Mouse (Mus musculus) right cerebral cortex, postnatal 4 days (tissue): ENCODE results near the gene Kif7.

Experiments used
- DNase-seq: peaks from one replicate; pipeline ENCODE4 v3.0.0-alpha.2; 2022

Gene Kif7

DNA sequence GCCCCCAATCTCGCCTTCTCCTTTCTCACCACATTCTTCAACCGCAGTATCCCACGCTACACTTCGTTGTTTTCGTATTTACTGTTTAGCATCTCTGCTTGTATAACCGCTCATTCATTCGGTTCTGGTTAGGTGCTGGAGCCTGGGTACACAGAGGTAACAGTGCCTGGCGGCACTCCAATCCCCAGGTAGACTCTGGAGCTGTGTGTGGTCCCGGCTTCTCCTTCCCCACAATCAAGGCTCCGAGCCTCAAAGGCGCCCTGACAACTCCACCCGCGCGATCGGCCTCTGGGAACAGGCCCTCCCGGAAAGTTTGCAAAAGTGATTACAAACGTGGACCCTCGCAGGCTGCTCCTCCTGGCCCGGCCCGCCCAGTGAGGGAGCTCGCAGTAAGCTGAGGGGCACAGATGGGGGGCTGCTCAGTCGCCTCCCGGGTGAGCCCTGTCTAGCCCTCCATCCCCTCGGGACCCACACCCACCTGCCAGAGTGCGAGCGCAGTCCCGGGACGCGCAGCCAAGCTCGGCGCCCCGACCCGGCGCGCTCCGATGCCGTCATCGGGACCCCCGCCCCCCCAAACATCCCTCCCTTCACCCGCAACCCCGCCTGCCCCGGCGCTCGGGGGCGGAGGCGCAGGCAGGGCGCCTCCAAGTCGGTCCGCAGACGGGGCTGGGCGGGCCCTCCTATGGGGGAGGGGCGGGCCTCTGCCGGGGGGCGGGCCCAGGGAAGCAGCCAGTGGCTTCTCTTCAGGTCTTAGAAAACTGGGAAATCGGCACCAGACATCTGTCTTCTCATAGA is at the start of gene Kif7:
TSS of gene Kif7 (minus strand) at position 534 of the 795 bp plus-strand sequence.
- DNase-seq, result peak; percentile 76

DNA sequence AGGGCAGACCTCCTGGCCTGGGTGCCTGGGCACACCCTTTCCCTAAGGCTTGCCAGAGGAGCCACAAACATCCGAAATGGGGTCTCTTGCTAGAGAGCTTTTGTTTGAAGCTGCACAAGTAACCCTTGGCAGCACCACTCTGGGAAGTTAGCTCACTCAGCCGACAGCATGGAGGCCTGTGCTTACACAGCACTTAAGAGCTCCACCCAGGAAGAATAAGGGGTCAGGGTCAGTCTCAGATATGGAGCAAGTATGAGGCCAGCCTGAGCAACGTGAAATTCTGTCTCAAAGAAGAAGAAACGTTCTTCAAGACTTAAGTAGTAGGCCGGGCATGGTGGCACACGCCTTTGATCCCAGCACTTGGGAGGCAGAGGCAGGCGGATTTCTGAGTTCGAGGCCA is 46.6 kb upstream of the Kif7 start:
- DNase-seq, result no peak

DNA sequence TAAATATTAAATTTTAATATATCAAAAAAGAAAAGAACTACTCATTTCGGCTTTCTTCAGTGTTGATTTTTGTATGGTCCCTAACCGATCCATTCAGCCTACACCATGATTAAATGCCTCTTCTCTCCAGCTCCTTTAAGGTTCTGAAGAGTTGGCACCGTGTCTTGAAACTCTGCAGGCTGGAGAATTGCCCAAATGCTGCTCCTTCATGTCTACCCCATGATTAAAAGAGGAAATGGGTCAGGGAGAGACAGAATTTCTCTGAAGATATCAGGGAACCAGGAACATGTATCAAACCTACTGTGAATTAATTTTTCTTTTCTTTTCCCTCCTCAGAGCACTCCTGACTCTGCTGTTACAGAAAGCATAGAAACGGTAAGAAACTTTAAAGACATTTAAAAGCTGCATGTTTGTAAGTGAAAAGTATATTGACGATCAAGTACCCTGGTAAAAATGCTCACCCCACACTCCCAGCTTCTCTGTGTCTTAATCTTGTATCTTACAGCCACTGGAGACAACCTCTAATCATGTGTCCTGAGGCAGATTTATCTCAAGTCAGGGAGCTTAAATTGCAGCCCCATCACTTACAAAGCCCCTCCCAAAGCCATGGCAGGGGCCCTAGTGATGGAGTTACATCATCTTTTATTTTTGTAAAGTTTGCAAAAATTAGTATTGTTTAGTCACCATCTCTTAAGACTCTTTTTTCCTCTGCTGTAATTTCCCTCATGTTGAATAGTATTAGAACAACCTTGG is 45.8 kb upstream of the Kif7 start:
- no peak for DNase-seq

DNA sequence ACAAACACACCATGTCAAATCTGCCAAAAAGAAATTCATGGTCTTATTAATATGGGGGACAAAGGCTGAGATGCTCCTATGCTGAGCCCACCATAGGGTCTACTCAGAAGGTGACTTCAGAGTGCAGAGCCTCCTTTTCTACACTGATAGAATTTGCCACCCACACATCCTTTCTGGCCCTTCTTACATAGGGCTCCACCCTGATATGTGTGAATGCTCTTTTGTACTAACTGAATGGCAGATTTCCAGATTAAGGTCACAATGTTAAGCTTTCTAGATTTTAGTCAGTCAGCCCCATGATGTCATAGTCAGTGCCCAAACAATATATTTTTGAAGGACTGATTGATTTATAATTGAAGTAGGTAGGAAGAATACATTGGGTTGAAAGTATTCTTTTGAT is 44.2 kb upstream of the Kif7 start:
- DNase-seq, result no peak

DNA sequence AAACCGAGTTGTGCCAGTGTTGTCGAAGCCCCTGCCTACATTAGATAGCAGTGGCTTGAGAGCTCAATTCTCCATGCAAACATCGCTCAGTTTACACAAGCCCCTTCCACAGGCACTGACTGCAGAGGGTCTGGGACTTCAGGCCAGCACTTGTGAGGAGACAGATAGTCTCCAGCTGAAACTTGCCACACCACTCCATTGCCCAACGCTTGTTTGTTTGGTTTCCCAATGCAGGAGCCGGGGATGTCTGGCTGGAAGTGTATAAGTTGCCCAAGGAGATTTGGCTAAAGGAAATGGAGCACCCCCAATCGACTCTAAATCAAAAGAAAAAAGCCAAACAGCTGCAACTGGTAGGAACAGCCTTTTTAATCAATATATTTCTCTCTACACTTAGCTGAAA is 42.7 kb upstream of the Kif7 start:
- DNase-seq, result no peak

DNA sequence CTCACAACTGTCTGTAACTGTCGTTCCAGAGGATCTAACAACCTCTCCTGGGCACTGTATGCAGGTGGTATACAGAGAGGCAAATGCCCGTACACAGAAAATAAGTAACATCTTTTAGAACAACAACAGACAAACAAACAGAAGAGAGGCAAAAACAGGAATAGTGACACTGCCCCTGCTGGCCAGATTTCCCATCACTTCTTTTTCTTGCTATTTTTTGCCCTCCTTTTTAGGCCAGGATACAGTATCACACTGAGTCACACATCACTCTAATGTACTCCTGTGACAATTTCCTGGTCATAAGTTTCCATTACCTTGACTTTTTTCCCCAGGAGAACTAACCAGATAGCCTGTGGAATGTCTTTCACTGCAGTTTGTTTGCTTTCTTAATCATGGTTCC is 40.8 kb upstream of the Kif7 start:
- no peak for DNase-seq

DNA sequence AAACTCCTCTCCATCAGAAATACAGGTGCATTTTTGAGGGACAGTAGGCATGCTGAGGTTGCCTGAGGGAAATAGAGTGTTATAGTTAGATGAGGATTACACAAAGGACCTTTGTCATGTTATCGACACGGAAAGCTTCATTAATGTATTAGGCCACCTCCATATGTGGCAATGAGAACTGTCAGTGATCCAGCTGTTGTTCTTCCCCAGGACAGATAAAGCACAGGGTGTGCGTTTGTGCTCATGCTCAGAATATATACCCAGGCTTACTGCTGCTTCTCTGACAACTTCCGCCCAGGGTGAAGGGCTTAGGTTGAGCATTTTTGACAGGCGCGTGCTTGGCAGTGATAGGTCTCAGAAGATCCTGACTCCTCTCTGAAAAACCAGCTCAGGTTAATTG is 34.0 kb upstream of the Kif7 start:
- no peak for DNase-seq

DNA sequence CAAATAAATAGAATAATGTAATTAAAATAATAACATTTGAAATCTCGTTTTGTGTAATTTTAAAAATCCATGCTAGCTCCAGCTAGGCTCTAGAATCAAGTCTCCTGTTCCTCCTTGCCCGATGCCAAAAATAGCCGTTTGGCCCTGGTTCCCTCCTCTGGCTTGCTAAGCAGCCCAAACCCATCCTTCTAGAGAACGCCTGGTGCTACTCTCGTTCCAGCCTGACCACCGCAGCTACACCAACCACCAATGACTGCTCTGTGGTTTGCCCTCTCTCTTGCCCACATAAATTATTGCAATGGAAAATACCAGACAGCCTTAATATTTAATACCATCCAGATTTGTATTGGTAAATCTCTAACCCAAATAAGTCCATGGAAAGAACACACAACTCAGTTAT is 32.1 kb upstream of the Kif7 start:
- no peak for DNase-seq

DNA sequence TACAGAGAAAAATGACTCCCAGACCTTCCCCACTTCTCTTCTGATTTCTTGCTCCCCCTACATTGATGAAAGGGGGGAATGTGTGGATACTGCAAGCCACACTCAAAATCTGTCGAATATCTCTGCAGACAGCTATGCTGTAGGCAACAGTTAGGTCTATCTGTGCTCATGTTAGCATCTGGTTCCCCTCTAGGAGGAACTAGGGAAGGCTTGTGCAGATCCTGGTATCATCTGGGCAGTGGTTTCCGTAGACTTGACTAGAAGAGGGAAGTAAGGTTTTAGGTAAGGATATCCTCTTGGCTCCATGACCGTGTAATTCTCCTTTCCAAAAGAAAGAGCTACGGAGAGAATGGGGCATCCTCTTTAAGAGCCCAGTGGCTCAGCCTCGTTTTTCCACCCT is 29.1 kb upstream of the Kif7 start:
- no peak for DNase-seq

DNA sequence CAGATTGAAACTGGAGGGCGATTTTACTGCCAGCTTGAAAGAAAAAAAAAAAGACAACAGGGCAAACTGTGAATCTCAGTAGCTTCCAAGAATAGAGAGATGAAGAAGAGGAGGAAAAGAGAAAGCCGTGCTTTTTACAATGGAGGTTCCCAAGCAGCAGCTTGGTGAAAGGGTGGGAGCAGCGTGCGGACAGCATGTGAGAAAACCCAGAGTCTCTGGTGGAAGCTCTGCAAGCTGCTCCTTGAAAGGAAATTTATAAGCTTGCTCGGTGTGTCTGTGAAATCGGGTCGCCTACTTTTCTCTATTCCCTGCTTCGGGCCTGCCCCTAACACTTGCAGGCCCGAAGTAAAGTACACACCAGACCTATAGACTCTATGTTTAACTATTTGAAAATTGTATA is 28.5 kb upstream of the Kif7 start:
- no peak for DNase-seq

DNA sequence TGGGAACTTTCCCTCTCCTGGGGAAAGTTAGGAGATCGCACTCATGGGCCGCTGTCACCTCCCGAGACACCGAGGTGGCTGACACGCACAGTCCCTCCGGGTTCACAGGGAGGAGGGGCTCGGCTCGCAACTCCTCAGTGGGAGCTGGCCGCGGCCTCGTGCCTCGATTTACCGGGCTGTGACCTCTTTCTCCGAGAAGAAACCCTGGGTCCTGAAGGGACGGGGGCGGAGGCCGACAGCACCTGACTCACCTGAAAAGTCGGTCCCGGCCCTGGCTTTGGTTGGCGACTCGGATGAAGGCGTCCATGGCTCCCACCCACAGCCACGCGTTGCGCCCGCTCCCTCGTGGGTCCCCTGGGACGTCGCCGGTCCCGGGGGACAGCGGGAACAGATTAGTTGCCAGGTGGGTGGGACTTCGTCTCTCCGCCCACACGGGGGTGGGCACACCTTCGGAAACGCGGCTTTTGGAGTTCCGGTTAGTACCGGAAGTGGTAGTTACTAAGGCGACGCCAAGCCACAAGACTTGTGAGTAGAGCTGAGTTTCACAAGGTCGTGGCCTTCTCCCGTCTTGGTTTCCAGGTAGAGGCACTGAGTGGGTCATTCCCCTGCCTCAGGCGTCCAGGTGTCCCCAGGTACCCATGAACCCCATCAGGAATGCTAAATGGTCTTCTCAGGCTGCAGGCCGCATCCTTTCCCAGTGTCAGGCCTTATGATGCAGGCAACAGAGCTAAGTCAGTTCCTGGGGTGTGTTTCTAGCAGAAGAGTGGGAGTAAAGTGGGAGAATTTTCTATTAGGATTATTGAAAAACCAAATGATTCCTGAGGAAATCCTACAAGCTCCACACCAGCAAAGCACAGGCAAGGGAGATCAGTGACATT is 27.4 kb upstream of the Kif7 start, which contains the start of the genes Pex11a and Wdr93:
TSS of gene Pex11a (minus strand) at position 473 of the 878 bp plus-strand sequence.
TSS of gene Wdr93 (plus strand) at position 505 of the 878 bp plus-strand sequence.
- peak; percentile 72 for DNase-seq

DNA sequence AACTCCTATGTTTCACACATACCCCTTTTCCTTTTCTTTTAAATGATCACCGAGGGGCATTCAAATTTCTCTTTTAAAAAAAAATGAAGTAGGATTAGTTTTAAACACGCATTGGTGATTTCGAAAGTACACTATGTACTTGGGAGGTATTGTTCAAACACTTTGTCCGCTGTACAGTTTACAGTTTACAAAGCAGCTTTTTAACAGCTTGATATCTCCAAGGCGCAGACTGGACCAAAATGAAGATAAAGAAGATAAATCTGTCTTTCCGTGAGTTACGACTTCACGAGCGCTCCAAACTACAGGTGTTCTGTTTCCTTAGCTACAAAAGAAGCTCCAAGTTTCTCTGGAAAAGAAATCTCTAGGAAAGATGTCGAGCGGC is 26.7 kb upstream of the Kif7 start:
- DNase-seq, result no peak

DNA sequence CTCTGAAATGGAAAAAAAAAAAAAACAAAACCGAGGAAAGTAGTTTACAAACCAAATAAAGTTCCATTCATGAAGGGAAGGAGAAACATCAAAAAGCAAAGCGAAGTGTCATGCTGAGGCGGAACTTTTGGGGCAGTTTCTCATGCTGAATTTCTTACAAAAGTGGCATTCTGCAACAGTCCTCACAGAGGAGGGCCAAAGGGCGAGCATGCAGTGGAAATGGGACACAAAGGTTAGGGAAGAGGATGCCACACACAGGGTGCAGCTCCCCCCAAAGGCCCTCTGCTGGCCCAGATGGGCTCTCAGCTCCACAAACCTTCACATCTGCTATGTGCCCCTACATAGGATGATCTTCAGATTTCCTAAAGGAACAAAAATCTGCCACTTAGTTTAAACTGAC is 24.8 kb upstream of the Kif7 start:
- DNase-seq, result no peak

DNA sequence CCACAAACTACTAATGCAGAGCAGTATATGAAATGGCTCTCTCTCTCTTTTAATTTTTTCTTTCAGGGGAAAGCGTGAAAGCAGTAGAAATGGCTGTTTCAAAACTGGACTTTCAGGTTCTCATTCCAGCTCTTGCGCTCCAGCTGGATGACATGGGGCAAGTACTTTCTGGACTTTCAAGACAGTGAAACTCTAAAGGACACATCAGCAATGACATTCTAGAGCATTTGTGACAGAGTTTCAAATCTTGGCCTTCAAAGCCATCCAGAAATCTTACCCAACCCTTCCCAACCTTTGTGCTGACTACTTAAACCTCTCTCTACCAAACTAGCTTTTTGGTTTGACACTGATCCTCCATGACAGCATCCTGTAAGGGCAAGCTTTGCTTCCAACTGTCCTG is 23.4 kb upstream of the Kif7 start:
- DNase-seq, result no peak

DNA sequence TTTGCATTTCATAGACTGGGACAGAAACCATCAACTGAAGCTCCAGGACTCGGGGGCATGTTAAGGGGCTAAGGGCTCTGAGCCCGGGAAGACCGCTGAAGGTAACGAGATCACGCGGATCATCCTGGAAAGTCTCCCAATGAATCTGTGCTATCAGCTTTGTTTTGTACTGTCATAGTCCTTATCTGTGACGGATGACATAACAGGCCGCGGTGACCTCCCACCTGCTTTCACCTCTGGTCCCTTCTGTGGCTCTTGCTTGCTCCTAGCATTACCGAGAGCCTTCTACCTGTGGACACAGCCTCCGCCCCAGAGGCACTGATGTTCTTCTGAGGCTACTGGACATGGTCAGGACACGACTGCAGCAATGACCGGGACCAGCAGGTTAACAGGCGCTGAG is 21.0 kb upstream of the Kif7 start:
- DNase-seq, result no peak

DNA sequence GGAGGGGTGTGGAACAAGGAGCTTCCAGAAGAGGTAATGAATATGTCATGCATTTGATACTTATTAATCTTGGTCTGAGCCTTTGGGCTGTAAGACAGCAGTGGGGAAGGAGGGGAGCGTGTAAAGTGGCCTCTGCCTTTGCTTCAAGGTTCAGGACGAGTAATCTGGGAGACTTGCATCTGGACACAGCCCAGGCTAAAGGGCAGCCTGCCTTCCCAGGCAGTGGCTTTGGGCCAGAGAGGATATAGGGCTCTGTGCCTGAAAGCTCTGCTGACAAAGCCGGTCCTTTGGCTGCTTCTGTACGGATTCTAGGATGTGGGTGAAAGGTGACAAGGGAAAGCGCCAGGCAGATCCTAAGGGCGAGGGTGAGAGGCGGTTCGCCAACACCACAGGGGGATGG is 19.0 kb upstream of the Kif7 start:
- no peak for DNase-seq

DNA sequence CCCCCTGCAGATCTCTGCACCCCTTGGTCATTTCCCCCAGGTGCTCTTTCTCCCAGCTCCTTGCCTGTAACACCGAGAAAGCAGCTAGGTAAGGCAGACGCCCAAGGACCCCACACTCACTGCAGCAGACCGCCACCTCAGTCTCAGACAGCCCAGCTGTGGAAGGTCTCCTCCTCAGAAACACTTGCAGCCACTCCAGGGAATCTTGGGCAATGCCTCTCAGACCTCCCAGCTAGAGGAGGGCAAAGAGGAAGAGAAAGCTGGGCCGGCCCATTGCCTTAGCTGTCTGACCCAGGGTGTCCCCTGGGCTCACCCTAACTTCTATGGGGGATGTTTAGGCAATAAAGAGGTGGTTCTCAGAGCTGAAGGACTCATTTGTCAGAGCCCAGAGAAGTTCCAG is 17.1 kb upstream of the Kif7 start, which contains the start of gene Plin1:
TSS of gene Plin1 (minus strand) at position 282 of the 400 bp plus-strand sequence.
- no peak for DNase-seq

DNA sequence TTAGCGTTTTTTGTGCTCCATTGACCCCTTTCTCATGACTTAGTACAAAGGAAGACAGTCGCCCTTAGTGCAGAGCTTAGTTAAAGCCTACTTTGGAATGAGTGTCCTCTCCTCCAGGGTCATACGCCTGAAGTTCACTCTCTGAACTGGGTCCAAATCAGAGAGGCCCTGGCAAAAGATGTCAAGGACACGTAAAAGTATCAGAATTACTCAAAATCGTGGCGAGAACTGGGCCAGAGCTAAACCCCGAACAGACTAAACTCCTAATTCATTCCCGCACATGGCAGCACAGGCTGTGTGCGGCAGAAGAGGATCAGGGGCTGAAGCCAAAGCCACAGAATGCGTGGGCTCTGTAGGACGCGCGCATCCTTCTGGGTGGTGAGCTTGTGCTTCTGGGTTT is 15.9 kb upstream of the Kif7 start:
- no peak for DNase-seq

DNA sequence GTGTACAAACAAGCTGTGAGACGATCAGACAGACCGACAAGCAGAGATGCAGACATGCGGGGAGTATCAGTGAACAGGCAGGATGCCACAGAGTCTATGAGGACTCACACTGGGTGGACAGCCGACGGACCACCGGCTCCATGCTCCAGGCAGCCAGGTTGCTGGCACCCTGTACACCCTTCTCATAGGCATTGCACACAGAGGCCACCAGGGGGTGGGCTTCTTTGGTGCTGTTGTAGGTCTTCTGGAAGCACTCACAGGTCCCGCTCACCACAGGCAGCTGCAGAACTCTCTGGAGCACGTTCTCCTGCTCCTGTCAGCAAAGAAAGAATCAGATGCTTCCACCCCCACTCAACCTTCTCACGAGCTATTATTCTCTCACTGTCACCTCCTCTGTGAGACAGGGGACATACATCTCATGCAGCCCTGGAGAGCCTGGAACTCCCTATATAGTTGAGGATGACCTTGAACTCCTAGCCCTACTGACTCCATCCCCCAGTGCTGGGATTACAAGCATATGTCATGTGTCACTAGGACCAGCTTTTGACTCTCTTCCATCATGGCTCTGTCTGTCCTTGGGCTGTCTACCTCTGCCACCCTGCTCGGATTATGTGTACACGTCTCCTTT is 14.3 kb upstream of the Kif7 start:
- no peak for DNase-seq

DNA sequence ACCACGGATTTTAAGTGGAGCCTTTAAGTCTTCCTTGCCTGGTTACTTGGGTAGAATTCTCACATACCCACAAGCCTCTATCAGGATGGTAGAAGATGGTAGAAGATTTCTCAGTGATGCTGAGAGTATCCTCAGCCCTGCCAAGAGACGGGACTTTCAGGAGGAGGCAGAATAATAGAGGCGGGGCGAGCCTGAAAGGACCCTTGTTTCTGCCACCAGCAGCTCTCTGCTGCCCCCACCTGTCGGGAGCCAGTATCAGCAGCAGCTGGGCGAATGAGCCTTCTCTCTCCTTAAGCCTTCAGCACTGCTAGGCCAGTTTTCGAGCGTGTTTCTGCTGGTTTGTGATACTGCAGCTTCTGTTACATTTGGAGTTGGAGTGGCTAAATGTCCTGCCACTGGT is 13.6 kb upstream of the Kif7 start:
- DNase-seq, result peak; percentile 66

DNA sequence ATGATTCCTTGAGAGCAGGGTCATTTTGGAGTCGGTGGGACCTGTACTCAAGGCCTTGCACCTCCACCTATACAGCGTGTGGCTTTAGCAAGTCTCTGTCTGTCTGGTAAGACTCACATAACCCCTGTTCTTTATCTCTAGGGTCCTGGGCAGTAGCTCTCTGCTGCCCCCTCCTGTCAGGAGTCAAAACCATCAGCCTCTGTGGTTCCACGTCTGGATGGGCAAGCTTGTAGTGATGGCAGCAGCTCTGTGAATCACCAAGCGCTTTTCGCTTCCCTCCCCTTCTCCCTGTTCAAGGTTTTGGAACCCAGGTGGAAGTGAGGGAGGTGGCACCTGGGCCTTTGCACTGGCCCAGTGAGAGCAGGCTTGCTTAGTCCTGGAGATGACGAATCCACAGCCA is 12.7 kb upstream of the Kif7 start:
- peak; percentile 27 for DNase-seq

DNA sequence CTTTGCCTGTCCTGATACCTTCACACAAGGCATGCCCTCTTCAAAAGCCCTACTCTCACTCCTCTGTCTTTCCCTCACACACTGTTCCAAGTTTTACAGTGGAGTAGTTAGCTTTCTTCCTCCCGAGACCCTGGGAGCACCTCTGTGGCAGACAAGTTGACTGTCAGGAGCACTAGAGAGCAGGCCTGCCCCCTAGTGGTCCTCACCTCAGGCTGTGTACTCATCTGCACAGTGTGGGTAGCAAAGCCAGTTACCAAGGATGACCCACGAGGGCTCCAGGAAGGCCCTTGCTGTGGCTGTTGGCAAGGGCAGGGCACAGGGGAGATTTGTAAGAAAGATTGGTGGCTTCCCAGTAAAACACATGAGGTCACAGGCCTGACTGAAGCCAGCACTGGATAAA is 11.6 kb upstream of the Kif7 start:
- peak; percentile 54 for DNase-seq
